Mouse (Mus musculus) small intestine, adult 2 months (tissue): ENCODE results near the gene Il22.
"Not testable (repeated sequence)": the region's sequence is repeated elsewhere in the genome, so short reads cannot be mapped to it uniquely, and the experiment has no call there.

Experiments
- CTCF ChIP-seq: fragments of 200-500 bp; IDR thresholded peaks from 2 replicates; pipeline ENCODE4 v1.5.1; 2012; ENCODE audit warnings: low read depth, mild to moderate bottlenecking, control low read depth, inconsistent platforms, low read length, moderate library complexity, mixed read lengths; ENCODE audit not compliant: insufficient replicate concordance, insufficient read length; ENCODE audit errors: extremely low read depth
- POLR2A ChIP-seq: fragments of 200-500 bp; IDR thresholded peaks from 2 replicates; pipeline ENCODE4 v1.6.1; 2012; ENCODE audit warnings: low read depth, mild to moderate bottlenecking, control low read depth, inconsistent platforms, low read length, moderate library complexity

DNA sequence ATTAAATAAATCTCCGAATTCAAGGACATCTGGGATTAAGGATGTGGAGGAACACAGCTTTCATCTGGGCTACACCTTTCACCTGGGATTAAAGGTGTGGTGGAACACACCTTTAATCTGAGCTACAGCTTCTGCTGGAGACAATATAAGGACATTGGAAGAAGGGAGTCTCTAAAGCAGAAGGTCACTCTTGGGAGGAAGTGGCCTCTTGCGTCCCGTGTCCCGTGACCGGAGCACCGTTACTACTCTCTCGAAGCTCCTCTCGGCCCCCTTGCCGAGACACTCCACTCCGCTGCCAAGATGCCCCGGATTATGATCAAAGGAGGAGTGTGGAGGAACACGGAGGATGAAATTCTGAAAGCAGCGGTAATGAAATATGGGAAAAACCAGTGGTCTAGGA lies 53.6 kb downstream of the Il22 start, which contains the start of gene Gm32802:
- TF ChIP-seq POLR2A, CTCF: not testable (repeated sequence)
